Mouse (Mus musculus) stomach, embryonic 15.5 days (tissue): ENCODE measurements around the gene Txnip. TPM values are rescaled to one million over a fixed set of nuclear protein-coding genes. Genes with fewer than 3 reads are reported as not detected.
"Not testable (repeated sequence)": the region's sequence is repeated elsewhere in the genome, so short reads cannot be mapped to it uniquely, and the experiment has no call there.

Experiments used
- ATAC-seq: fragments of 200-750 bp; cut with Nextera tagmentation; 2 replicates; pipeline ENCODE4 v1.8.0; 2017; ENCODE audit warnings: low read depth, moderate number of reproducible peaks, moderate TSS enrichment; ENCODE audit not compliant: insufficient read depth, low FRiP score
- H3K27ac ChIP-seq: fragments of 300-500 bp; sonication (generic); 2 replicates; pipeline ENCODE4 v1.5.1; 2015; ENCODE audit warnings: mild to moderate bottlenecking, inconsistent platforms
- H3K27me3 ChIP-seq: fragments of 300-500 bp; sonication (generic); replicated peaks from 2 replicates; pipeline ENCODE4 v1.6.1; 2015; ENCODE audit warnings: inconsistent platforms
- H3K36me3 ChIP-seq: fragments of 300-500 bp; sonication (generic); 2 replicates; pipeline ENCODE4 v1.6.1; 2015; ENCODE audit warnings: inconsistent platforms
- H3K4me1 ChIP-seq: fragments of 300-500 bp; sonication (generic); 2 replicates; pipeline ENCODE4 v1.6.1; 2015; ENCODE audit warnings: inconsistent platforms
- H3K4me2 ChIP-seq: fragments of 300-500 bp; sonication (generic); 2 replicates; pipeline ENCODE4 v1.6.1; 2015; ENCODE audit warnings: mild to moderate bottlenecking, inconsistent platforms
- H3K4me3 ChIP-seq: fragments of 300-500 bp; sonication (generic); replicated peaks from 2 replicates; pipeline ENCODE4 v1.5.1; 2015; ENCODE audit warnings: inconsistent platforms
- H3K9ac ChIP-seq: fragments of 300-500 bp; sonication (generic); 2 replicates; pipeline ENCODE4 v1.6.1; 2015; ENCODE audit warnings: inconsistent platforms
- H3K9me3 ChIP-seq: fragments of 300-500 bp; sonication (generic); 2 replicates; pipeline ENCODE4 v1.6.1; 2016; ENCODE audit warnings: inconsistent platforms
- WGBS: fragments of 180-500 bp; shearing (Covaris S2); methylation state at CpG from one replicate; pipeline ENCODE4 v1.1.7; 2015; 5-methylcytosine and 5-hydroxymethylcytosine counted together
- polyA plus RNA-seq: library from polyadenylated mRNA; unstranded; fragments of >200 nt; fragmentation: Nextera tagmentation; extraction: Ambion mirVana; gene quantifications from 2 replicates; pipeline ENCODE4 v1.2.1, GENCODE M21; 2015

Gene Txnip
- polyA plus RNA-seq, 1 experiment from 2014 or later, result 140 TPM

DNA sequence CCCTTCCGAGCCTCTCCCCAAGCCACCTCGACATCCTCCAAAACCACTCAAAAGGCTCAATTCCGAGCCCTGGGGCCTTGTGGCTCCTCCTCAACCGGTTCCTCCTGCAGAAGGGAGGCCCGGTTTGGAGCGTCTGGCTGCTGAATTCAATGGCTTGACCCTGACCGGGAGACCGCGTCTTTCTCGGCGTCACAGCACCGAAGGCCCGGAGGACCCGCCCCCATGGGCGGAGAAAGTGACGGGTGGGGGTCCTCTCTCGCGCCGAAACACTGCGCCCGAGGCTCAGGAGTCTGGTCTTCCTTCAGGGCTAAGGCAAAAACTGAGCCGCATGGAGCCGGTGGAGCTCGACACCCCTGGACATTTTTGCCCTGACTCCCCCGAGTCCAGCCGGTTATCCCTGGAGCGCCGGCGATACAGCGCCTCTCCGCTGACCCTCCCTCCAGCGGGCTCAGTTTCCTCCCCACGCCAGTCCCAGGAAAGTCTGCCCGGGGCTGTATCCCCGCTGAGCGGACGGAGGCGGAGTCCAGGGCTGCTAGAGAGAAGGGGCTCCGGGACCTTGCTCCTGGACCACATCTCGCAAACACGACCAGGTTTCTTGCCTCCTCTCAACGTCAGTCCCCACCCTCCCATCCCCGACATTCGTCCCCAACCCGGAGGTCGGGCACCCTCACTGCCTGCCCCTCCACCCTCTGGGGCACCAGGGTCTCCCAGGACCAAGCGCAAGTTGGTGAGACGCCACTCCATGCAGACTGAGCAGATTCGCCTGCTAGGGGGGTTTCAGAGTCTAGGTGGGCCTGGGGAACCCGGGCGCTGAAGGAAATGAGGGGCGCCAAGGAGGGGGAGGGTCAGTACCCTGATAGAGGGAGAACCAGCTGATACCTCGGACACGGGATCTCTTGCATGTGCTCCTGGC lies 40.7 kb downstream of the Txnip start:
- H3K4me2 ChIP-seq, result peak overlapping the region; percentile 94
- 3% methylated on average over 53 of the region's 54 CpGs for WGBS
- H3K27me3 ChIP-seq, result peaks cover 10% of the 10 kb centered on the region; the same call in 1 of the 2 replicates
- peak overlapping the region; percentile 39; the same call in 1 of the 2 replicates for H3K9ac ChIP-seq
- H3K9me3 ChIP-seq, result no peaks in the 10 kb centered on the region
- H3K27ac ChIP-seq, result peak overlapping the region; percentile 79
- peak overlapping the region; percentile 46 for H3K4me3 ChIP-seq
- peaks cover 33% of the 10 kb centered on the region for H3K4me1 ChIP-seq
- H3K36me3 ChIP-seq, result no peaks in the 10 kb centered on the region
- no peak for ATAC-seq

DNA sequence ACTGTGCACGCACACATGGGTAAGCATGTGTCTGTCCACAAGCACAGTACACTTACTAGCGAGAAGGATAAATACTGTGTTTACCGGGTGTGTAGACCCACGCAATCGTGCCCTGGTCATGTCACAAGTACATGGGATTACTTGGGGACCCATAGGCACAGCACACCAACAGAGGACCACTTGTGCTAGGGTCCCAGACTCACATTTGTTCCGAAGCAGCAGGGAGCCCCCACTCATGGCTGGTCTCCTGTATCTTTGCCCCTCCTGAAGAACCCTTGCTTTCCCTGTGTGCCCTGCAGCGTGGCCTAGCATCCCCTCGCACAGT lies 41.3 kb downstream of the Txnip start:
- Histone ChIP-seq H3K4me1 (peaks cover 33% of the 10 kb centered on the region), H3K9ac (no peak overlapping the region), H3K9me3 (no peaks in the 10 kb centered on the region), H3K27me3 (peaks cover 10% of the 10 kb centered on the region; the same call in 1 of the 2 replicates), H3K36me3 (no peaks in the 10 kb centered on the region), H3K4me3 (no peak overlapping the region; the same call in 1 of the 2 replicates), H3K27ac (no peak overlapping the region), H3K4me2 (peak overlapping the region; percentile 94)
- no peak for ATAC-seq
- WGBS, result 56% methylated on average over 8 of the region's 8 CpGs

DNA sequence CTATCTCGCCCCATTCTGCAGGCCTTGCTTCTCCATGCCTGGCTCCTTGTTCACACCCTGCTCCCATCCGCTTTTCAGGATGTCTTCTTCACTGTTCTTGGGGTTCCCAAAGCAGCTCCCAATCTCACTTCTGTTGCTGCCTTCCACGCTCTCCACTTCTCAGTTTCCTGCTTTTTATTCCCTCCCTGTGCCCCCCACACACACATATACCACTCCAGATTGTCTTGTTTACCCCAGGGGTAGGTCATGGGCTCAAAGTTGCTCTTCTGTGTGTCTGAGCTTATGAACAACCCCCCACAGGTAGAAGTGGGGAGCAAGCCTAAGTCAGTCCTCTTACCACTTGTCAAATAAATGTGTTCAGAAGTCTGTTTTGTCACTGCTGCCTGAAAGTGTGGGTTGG lies 41.7 kb downstream of the Txnip start:
- Histone ChIP-seq H3K9me3 (no peaks in the 10 kb centered on the region), H3K4me1 (peaks cover 33% of the 10 kb centered on the region), H3K36me3 (no peaks in the 10 kb centered on the region), H3K4me3 (no peak overlapping the region), H3K27ac (no peak overlapping the region), H3K9ac (no peak overlapping the region), H3K4me2 (no peak overlapping the region; the same call in 1 of the 2 replicates), H3K27me3 (peaks cover 10% of the 10 kb centered on the region; the same call in 1 of the 2 replicates)
- no peak for ATAC-seq
- WGBS, result 77% methylated on average over 3 of the region's 3 CpGs

DNA sequence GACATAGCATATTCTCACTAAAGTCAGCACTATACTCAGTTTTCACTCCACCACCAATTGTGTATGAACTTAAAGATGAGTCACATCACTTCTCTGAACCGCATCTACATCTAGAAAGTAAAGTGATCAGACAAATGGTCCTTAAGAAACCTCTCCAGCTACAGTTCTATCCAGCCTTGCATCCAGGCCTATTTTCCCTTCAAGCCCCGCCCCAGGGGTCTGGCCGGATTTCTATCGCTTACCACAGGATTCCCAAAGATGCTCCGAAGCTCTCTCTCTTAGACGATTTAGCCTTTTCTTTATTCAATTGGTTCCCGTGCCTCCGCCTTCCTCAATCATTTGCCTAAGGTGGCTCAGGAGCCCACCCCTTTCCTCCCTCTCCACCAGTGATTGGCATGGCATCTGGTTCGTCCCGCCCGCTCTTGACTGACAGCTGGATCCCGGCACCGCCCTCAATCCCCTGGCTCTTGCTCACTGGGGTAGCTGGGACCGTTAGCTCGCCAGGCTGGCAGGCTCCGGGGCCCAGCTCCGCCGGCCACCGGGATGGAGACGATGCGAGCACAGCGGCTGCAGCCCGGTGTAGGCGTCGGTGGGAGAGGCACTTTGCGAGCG lies 43.0 kb downstream of the Txnip start, which contains the start of gene Lix1l:
Lix1l (plus strand) TSS at position 511 of the 612 bp plus-strand sequence.
- peak; percentile 89 for ATAC-seq
- Histone ChIP-seq H3K4me2 (peak within 1 kb of the TSS; percentile 73), H3K9ac (peak within 1 kb of the TSS; percentile 59), H3K4me1 (peaks cover 30% of the 10 kb centered on the region), H3K36me3 (no peaks in the 10 kb centered on the region), H3K27ac (peak within 1 kb of the TSS; percentile 96), H3K27me3 (0 out of 2 replicates have a peak, but pooled peaks cover 10% of the 10 kb centered on the region), H3K9me3 (no peaks in the 10 kb centered on the region), H3K4me3 (peak within 1 kb of the TSS; percentile 67)
- WGBS, result under 1% methylated on average over 27 of the region's 27 CpGs

DNA sequence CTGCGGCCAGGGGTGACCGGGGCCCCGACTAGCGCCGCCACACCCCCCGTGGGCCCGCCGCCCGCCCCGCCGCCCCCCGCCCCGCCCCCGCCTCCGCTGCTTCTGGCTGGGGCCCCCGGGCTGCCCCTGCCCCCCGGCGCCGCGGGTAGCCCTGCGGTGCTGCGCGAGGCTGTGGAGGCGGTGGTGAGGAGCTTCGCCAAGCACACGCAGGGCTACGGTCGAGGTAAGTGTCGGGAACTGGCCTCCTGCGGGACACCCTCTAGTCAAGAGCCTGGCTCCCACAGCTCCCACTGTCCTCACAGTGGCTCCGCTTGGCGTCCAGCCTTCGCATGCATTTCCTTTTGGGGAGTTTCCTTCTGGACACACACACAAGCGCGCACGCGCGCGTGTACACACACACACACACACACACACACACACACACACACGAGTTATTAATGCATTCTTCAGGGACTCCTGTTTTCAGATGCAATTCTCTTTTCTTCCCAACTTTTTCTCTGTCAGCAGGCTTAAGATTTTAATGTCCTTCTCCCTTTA lies 43.6 kb downstream of the Txnip start:
- Histone ChIP-seq H3K9ac (peak overlapping the region; percentile 59), H3K4me2 (peak overlapping the region; percentile 73), H3K9me3 (no peaks in the 10 kb centered on the region), H3K27ac (peak overlapping the region; percentile 96), H3K4me3 (peak overlapping the region; percentile 67), H3K4me1 (peaks cover 24% of the 10 kb centered on the region), H3K36me3 (no peaks in the 10 kb centered on the region), H3K27me3 (0 out of 2 replicates have a peak, but pooled peaks cover 10% of the 10 kb centered on the region)
- WGBS, result under 1% methylated on average over 26 of the region's 40 CpGs
- peak; percentile 51; the same call in 1 of the 2 replicates for ATAC-seq

DNA sequence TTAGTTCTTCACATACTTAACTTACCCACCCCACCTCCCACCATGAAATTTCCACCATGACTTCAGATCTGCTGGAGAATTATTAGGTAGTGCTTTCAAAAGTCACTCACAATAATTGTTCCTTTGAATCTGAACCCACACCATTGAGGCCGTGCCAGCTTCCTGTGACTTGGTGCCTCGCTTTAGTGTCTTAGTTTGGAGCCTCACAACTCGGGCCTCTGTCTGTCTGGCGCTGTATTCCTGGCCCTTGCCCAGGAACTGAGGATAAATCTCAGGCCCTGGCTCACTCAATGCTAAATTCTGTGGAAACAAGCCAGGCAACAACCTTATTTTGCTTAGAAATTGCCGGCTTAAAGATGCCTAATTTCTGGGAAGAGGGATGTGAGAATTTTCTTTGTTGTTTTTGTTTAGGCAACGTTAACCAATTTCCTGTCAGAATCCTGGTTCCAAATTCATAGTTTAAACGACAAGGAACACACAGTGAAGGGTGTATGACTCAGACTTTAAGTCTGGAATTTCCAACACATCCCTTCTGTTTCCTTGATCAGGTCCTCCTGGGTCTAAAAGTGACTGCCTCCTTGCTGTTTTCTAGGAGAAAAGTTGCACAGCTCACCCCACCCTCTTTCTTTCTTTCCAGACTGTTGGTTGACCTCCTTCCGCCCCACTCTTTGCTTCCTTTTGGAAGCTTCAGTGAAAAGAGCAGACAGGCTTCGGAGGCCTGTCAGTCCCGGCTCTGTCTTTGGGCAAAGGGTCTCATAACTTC lies 44.4 kb downstream of the Txnip start:
- Histone ChIP-seq H3K4me2 (peak overlapping the region; percentile 73), H3K4me3 (peak overlapping the region; percentile 67), H3K9me3 (no peaks in the 10 kb centered on the region), H3K9ac (peak overlapping the region; percentile 2; the same call in 1 of the 2 replicates), H3K27ac (peak overlapping the region; percentile 96), H3K27me3 (0 out of 2 replicates have a peak, but pooled peaks cover 10% of the 10 kb centered on the region), H3K36me3 (no peaks in the 10 kb centered on the region), H3K4me1 (peaks cover 16% of the 10 kb centered on the region)
- ATAC-seq, result no peak
- WGBS, result 24% methylated on average over 10 of the region's 10 CpGs

DNA sequence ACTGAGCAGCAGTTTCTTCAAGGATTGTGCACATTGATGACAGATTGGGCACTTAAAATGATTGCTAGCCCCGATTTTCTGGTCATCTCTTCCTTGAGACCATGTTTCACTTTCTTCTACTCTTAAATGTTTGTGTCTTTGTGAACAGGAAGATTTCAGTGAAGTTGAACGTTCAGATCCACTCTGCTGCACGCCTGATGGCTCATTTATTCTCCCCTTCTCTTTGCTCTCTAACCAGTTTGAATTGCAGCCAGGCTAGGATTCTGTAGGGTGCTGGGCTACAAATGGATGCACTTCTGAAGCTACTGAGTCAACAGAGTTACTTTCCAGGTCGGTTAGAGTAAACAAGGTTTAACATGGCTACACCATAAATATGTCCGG lies 44.9 kb downstream of the Txnip start:
- H3K4me1 ChIP-seq, result peaks cover 11% of the 10 kb centered on the region
- peak overlapping the region; percentile 67 for H3K4me3 ChIP-seq
- WGBS, result 28% methylated on average over 5 of the region's 5 CpGs
- peak overlapping the region; percentile 73 for H3K4me2 ChIP-seq
- peak overlapping the region; percentile 96 for H3K27ac ChIP-seq
- H3K27me3 ChIP-seq, result 0 out of 2 replicates have a peak, but pooled peaks cover 6% of the 10 kb centered on the region
- no peaks in the 10 kb centered on the region for H3K36me3 ChIP-seq
- ATAC-seq, result no peak
- no peaks in the 10 kb centered on the region for H3K9me3 ChIP-seq
- H3K9ac ChIP-seq, result 0 out of 2 replicates have a peak overlapping the region, but pooled peaks have one; percentile 2

DNA sequence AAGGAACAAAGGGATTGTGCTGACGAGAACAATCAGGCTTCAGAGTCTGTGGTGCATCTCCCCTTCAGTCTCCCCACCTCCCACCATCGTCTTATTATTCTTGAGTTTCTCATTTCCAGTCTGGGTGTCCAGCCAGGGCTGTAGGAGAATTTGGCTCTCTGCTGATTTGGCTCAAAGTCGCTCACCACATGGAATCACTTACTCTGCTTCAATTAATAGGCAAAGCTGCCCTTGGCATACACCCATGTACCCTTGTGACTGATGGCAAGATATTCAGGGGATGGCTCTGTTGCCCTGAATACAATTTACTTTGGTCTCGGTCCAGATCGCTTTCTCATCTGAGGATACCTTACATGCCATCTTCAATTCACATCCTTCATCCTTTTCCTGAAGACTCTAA lies 45.6 kb downstream of the Txnip start:
- WGBS, result 59% methylated on average over 5 of the region's 5 CpGs
- Histone ChIP-seq H3K4me2 (peak overlapping the region; percentile 73), H3K36me3 (no peaks in the 10 kb centered on the region), H3K27me3 (0 out of 2 replicates have a peak, but pooled peaks cover 6% of the 10 kb centered on the region), H3K4me1 (0 out of 2 replicates have a peak, but pooled peaks cover 6% of the 10 kb centered on the region), H3K9ac (no peak overlapping the region), H3K27ac (peak overlapping the region; percentile 96), H3K4me3 (peak overlapping the region; percentile 67), H3K9me3 (no peaks in the 10 kb centered on the region)
- ATAC-seq, result no peak

DNA sequence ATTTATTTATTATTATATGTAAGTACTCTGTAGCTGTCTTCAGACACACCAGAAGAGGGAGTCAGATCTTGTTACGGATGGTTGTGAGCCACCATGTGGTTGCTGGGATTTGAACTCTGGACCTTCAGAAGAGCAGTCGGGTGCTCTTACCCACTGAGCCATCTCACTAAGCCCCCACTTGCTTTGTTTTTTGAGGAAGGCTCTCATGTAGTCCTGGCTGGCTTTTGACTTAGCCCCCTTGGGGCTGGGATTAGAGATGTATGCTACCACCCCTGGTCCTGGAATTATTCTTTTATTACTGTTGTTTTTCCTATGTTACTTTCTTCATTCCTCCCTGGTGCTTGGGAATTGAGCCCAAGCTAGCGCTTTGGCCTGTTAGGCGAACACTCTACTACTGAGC lies 48.2 kb downstream of the Txnip start:
- ATAC-seq, H3K27ac ChIP-seq, H3K4me2 ChIP-seq, H3K4me1 ChIP-seq, H3K27me3 ChIP-seq, H3K9me3 ChIP-seq, H3K9ac ChIP-seq, H3K36me3 ChIP-seq, H3K4me3 ChIP-seq: not testable (repeated sequence)
- 83% methylated on average over 4 of the region's 4 CpGs for whole genome bisulfite sequencing

DNA sequence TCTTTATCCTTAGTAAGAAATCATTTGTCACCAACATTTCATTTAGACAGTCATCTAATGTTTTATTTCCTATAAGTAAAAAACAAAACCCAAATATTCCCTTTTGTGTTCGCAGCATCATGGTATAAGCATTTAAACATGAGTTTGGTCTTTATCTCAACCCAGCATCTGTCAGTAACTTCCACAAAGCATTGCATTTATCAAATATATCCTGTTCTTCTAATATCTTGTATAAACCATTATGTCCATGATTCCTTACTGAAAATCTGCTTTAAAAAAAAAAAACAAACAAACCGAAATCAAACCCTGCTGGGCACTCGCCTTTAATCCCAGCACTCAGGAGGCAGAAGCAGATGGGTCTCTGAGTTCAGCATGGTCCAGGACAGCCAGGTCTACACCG lies 48.9 kb downstream of the Txnip start:
- no peaks in the 10 kb centered on the region for H3K4me1 ChIP-seq
- no peaks in the 10 kb centered on the region for H3K27me3 ChIP-seq
- no peak overlapping the region for H3K27ac ChIP-seq
- no peak overlapping the region for H3K9ac ChIP-seq
- no peaks in the 10 kb centered on the region for H3K9me3 ChIP-seq
- no peak for ATAC-seq
- 88% methylated on average over 4 of the region's 4 CpGs for whole genome bisulfite sequencing
- H3K4me2 ChIP-seq, result no peak overlapping the region
- H3K36me3 ChIP-seq, result no peaks in the 10 kb centered on the region
- no peak overlapping the region for H3K4me3 ChIP-seq
